In the genomic region with DNA sequence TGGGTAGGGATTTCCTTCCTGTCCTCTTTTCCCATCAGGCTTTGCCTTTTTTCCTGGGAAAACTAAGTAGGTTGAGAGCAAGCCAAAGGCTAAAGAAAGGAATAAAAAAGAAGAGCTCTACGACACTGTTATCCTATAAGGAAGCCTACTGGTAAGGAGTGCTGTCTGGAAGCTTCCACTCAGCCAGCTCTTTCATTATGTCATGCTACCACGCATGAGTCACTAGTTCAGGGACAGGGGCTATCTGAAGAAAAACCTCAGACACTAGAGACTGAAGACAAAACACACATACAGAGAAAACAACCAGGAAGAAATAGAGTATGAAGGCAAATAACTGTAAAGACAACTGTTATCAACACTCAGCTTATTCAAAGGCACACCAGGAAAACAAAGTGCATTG, we compare ENCODE assay signal across 16 mouse cellular contexts.
DNase-seq lines count a peak whose midpoint lies in the region; ATAC-seq lines count a peak whose summit lies in the region.
"Had no signal": no experiment of that assay in that cellular context is flagged by ENCODE, and none has a peak within 500 bp of the region (broad histone marks: within the 10 kb centered on the region; RNA-seq: fewer than 3 reads in every experiment).

No protein-coding gene starts in this region.

- DNase-seq in adrenal gland, adult (ENCODE audit: inconsistent age in 2 of 2, low spot score in 1 of 2) = peak; percentile 37 to 74
- no peak for DNase-seq in adrenal gland, postnatal 25 days
- DNase-seq in adrenal gland, adult 8-10 months = peak; percentile 20
- no peak for DNase-seq in adrenal gland, postnatal 4 days (ENCODE audit: low spot score in 2 of 2)
- DNase-seq in adrenal gland, postnatal 10 days = peak; percentile 7
- DNase-seq in adrenal gland, postnatal 36 days = peak; percentile 45 to 48
- DNase-seq: B cell, adult 2 months; cerebellum, adult 11-12 months; cerebellum, adult 2 months; cerebellum, adult 9-10 months; cerebellum, postnatal 10 days; cerebellum, postnatal 25 days; forebrain, postnatal 0 days had no signal

- no peak for ATAC-seq in CD4-positive, CD25-positive, alpha-beta regulatory T cell, adult 4 months
- ATAC-seq: forebrain, embryonic 13.5 days; forebrain, embryonic 15.5 days; forebrain, postnatal 0 days had no signal

Comparison
In these comparisons a context has a peak if more than half of its experiments do, and no peak if none do; other contexts are left out.
1. DNase-seq: peak in adrenal gland, adult (2 of 2), adrenal gland, adult 8-10 months (single experiment), adrenal gland, postnatal 10 days (single experiment) and adrenal gland, postnatal 36 days (2 of 2); none in adrenal gland, postnatal 25 days (single experiment) and adrenal gland, postnatal 4 days (0 of 2).